Mouse (Mus musculus) thymus, postnatal 14 days (tissue): Measurements from ENCODE around the gene Gas2l2.

Experiments
- DNase-seq: peaks from one replicate; pipeline ENCODE4 v3.0.0; 2021

Gas2l2 gene

DNA sequence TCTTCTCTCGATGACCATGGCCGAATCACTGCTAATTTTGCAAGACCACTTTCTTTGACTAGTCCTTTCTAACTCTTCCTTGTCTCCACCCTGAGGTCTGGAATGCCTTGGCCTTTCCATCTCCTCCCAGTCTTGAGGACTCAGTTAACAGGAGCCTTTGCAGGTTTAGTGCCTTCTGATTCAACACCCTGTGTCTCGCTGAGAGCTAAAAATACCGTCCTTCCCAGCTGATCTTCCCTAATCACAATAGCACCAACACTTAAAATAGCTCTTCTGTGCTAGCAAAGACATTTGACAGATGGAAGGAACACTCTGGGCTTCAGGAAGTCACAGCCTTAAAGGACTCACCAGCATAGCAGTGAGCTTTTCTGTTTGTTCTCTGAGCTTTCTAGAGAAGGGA is 36.2 kb downstream of the Gas2l2 start:
- no peak for DNase-seq

DNA sequence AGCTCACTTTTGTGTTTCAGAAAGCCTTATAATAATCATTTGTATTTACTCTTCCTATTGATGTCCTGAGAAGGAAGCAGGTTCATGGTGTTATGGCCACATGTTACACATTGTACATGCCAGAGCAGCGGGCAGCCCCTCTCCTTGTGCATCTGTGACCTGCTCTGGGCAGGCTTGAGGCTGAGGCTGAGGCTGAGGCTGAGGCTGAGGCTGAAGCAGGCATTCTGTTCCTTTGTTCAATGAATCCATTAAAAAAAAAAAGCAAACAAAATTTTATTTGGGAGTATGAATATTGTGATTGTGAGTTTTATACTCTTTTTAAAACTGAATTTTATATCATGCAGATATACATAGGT is 45.7 kb downstream of the Gas2l2 start:
- DNase-seq = no peak

DNA sequence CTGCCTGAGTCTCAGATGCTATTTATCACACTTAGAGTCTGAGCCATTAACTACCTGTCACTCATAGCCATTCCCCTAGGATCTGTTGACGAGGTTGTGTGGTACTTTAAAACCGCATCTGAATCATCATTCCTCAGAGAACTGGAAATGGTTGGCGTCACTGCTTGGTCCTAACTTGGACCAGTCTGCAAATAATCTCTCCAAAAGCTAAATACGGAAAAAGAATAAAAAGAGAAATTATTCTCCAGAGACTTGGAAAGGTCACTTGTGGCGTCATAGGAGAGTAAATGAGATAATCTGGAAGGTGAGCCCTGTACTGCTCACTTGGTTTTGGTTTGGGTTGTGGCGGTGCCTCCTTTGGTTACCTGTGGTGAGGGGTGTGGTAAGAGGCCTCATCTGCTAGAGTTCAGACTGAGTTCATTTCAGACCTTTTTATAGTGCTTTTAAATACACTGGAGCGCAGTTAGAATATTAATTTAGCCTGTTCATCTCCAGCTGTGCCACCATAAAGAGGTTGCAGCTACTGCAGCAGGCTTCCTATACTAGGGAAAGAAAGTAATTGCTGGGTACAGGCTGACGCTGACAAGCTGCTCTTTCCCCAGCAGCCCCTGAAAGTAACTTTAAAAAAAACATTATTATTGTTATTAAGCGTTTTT is 46.3 kb downstream of the Gas2l2 start:
- no peak for DNase-seq

DNA sequence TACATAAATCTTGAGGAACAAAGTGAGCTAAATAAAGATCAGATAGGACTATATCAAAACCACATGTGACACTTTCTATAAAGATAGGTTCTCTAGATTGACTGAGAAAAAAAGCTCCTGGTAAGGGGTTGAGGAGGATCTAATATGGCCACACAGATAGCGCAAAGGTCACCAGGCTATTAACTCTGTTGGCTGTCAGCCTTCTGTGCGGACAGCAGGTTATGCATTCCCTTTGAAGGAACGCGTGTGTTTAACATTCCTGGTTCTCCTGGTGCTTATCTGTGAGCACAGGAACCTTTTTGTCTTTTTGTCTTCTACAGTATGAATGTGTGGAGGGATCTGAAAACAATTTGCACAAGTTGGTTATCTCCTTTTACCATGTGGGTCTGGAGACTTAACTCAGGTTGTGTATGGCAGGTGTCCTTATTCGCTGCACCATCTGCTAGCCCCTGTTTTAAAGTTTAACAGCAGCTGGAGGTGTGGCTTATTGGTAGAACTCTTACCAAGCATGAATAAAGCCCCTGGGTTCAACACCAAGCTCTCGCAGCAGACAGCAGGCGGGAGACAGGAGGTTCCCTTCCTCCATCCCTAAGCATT is 49.4 kb downstream of the Gas2l2 start:
- no peak for DNase-seq
